Mouse (Mus musculus) midbrain, embryonic 10.5 days (tissue): ENCODE results near the gene Nrp1. TPM values are rescaled to one million over a fixed set of nuclear protein-coding genes. Genes with fewer than 3 reads are reported as not detected.

Source experiments
- DNase-seq: peaks from one replicate; pipeline ENCODE4 v3.0.0-alpha.2; 2017; ENCODE audit warnings: low spot score
- H3K27ac ChIP-seq: fragments of 300-500 bp; sonication (generic); replicated peaks from 2 replicates; pipeline ENCODE4 v1.5.1; 2016; ENCODE audit warnings: mild to moderate bottlenecking
- H3K27me3 ChIP-seq: fragments of 300-500 bp; sonication (generic); 2 replicates; pipeline ENCODE4 v1.6.1; 2016; ENCODE audit warnings: low read depth, mild to moderate bottlenecking; ENCODE audit not compliant: poor library complexity, severe bottlenecking
- H3K36me3 ChIP-seq: fragments of 300-500 bp; sonication (generic); 2 replicates; pipeline ENCODE4 v1.6.1; 2016; ENCODE audit warnings: mild to moderate bottlenecking, moderate library complexity
- H3K4me1 ChIP-seq: fragments of 300-500 bp; sonication (generic); 2 replicates; pipeline ENCODE4 v1.6.1; 2016
- H3K4me3 ChIP-seq: fragments of 300-500 bp; sonication (generic); 2 replicates; pipeline ENCODE4 v1.5.1; 2016; ENCODE audit warnings: mild to moderate bottlenecking, moderate library complexity
- H3K9me3 ChIP-seq: fragments of 300-500 bp; sonication (generic); replicated peaks from 2 replicates; pipeline ENCODE4 v1.6.1; 2016; ENCODE audit warnings: mild to moderate bottlenecking
- WGBS: fragments of 180-500 bp; shearing (Covaris S2); methylation state at CpG from one replicate; pipeline ENCODE4 v1.1.7; 2016; 5-methylcytosine and 5-hydroxymethylcytosine counted together
- microRNA counts: library from miRNA; unstranded; fragments of <30 nt; microRNA quantifications from one replicate; lab custom pipeline; 2017
- microRNA-seq: library from miRNA; unstranded; fragments of <30 nt; microRNA quantifications from one replicate; pipeline ENCODE4, GENCODE M21; 2017
- polyA plus RNA-seq: library from polyadenylated mRNA; unstranded; fragments of >200 nt; fragmentation: Nextera tagmentation; extraction: Ambion mirVana; gene quantifications from 2 replicates; pipeline ENCODE4 v1.2.1, GENCODE M21; 2016

The Nrp1 gene
- polyA plus RNA-seq, 1 experiment from 2014 or later = 19.6 TPM

DNA sequence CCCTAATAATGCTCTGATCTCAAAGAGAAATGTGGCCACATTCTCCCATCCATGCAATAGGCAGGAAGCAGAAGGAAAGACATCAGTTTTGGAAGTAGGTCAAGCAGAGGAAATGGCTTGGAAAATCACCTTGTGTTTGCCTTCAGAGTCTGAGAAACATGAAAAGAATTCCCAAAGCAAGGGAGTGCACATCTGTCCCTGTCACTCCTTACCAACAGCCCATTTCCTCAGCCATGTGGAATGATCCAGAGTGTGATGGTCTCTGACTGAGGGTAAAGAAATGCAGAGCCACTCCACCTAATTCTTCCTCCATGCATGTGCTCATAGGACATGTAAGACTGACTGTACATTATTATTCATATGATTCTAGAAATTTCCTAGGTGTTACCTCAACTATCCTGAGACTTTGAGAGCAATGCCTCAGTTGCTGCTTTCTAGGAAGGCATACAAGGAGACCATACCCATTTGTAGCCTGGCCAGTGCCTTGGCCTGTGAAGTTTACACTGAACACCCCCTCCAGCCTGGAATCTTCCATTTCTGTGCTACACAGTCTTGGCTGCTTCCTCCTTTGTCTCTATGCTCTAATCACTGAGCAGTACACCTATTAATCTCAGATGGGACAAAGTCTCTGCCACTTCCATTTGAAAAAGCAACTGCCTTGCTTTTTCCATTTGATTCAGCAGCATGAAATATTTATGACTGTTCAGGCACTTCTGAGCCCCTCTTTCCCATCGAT, 183.1 kb downstream of the Nrp1 start:
- WGBS = 85% methylated on average over 1 of the region's 1 CpGs
- Histone ChIP-seq H3K27ac (no peak overlapping the region), H3K36me3 (no peaks in the 10 kb centered on the region), H3K4me1 (no peaks in the 10 kb centered on the region), H3K4me3 (no peak overlapping the region), H3K27me3 (no peaks in the 10 kb centered on the region), H3K9me3 (no peaks in the 10 kb centered on the region)
- DNase-seq = no peak

DNA sequence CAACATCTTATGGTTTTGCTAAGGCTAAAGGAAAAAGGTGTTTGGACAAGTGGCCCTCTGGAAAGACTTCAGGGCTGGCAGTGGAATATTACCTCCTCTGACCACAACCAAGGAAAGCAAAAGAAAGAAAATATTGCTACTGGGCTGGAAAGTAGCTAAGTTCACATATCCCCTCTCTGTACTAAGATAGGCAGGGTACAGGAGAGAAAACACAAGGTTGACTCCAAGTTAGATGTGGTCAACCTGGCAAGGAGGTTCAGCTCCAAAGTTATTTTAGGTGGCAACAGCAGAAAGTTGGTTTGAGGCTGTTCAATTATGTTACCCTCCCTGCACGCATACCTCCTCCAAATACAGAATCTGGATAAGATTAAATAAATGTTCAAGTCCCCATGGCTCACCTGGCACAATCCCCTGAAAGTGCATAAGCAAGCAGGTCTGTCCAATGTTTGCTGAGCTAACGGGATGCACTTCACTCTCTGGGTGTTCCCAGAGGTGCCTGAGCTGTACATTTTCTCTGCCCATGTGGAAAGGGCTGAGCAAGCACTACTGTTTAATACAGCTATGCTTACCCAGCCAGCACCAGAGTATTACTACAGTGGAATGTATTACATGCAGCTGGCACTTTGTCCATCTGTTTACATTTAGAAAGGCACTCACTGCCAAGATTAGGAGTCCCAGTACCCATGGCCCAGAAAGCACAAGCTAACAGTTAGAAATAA, 185.9 kb downstream of the Nrp1 start:
- Histone ChIP-seq H3K4me1 (no peaks in the 10 kb centered on the region), H3K9me3 (no peaks in the 10 kb centered on the region), H3K36me3 (no peaks in the 10 kb centered on the region), H3K27me3 (no peaks in the 10 kb centered on the region), H3K27ac (no peak overlapping the region), H3K4me3 (no peak overlapping the region)
- 85% methylated on average over 2 of the region's 2 CpGs for WGBS
- DNase-seq = no peak

DNA sequence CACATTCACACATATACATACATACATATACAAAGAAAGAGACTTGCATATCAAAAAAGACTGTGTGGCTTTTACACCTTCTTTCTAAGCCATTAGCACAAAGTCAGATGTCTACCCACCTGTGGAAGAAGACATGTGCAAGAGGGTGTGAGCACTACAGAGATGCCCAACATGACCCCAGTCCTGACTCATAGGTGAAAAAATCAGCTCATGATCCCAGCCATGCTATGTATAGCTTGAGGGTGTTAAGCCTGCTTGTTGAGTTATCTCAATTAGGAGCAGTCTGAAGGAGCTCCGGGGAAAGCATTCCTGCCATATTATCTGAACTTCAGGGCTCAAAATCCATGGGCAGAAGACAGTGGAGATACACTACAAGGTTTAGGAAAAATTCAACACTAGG, 187.9 kb downstream of the Nrp1 start:
- no peaks in the 10 kb centered on the region for H3K9me3 ChIP-seq
- H3K4me3 ChIP-seq = no peak overlapping the region
- WGBS = 80% methylated on average over 1 of the region's 1 CpGs
- DNase-seq = no peak
- H3K36me3 ChIP-seq = no peaks in the 10 kb centered on the region
- H3K27me3 ChIP-seq = no peaks in the 10 kb centered on the region
- H3K4me1 ChIP-seq = no peaks in the 10 kb centered on the region
- no peak overlapping the region for H3K27ac ChIP-seq

DNA sequence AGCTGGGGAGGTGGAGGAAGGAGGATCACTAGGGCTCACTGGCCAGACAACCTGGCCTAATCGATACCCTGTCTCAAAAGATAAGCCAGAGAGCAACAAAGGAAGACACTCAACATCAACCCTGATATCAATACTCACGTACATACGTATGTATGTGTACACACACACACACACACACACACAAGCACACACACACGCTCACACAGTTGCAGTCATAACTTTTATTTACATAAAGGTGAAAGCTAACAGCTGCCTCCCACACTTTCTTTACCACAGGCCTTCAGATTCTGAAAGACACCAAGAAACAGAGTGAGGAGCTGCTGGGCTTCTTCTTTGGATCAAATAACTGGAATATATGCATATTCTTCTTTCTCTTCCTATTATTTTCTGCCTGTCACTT, 189.0 kb downstream of the Nrp1 start:
- DNase-seq = no peak
- WGBS = 93% methylated on average over 4 of the region's 4 CpGs
- Histone ChIP-seq H3K4me1 (no peaks in the 10 kb centered on the region), H3K27me3 (no peaks in the 10 kb centered on the region), H3K4me3 (no peak overlapping the region), H3K36me3 (no peaks in the 10 kb centered on the region), H3K9me3 (no peaks in the 10 kb centered on the region), H3K27ac (no peak overlapping the region)

DNA sequence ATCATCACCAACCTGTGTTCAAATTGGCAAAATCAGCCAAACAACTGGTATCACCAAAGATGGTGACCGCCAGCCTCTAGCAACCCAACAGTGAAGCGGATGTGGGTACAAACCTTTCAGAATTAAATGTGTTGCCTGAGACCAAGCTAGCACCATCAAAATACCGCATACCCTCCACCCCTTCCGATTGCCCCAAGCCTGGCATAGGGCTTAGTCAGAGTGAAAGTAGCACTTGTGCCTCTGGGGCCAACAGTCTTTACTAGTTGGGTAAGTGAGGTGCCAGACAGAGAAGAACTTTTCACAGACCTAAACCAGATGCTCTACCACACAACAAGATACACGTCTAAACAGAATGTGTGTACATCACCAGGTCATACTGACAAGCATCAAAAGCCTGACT, 191.3 kb downstream of the Nrp1 start:
- no peak overlapping the region for H3K27ac ChIP-seq
- WGBS = 93% methylated on average over 5 of the region's 5 CpGs
- no peaks in the 10 kb centered on the region for H3K9me3 ChIP-seq
- no peak for DNase-seq
- no peak overlapping the region for H3K4me3 ChIP-seq
- H3K27me3 ChIP-seq = no peaks in the 10 kb centered on the region
- no peaks in the 10 kb centered on the region for H3K36me3 ChIP-seq
- H3K4me1 ChIP-seq = no peaks in the 10 kb centered on the region

DNA sequence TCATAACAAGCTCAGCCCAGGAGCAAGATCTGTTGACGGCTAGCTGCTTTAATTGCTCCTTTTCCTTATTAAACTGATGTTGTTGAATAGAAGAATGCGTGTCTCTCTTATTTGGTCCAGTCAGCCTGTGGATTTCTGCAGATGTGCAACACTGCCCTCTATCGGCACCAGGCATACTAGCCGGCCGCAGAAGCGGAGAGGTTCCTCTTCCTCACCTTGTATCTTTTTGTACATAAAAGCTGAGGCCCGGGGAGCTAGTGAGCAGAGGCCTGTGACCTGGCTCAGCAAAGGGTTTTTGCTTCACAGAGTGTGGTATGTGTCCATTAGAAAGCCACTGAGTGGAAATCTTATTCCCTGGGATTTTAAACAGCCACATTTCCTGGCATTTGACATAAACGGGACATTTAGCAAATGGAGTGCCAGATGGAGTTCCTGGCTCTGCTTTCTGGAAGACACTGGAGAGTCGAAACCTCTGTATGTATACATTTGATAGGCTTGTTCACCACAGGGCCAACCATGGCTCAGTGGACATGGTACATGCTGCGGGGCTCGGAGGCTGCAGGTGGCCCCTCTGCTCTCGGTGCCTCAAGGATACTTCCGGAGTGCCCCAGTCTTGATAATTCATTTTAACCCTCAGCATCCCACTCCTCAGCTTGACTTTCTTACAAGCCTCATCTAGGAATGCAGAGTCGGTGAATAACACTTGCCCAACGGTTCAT, 193.2 kb downstream of the Nrp1 start:
- H3K27me3 ChIP-seq = no peaks in the 10 kb centered on the region
- peak; percentile 66 for DNase-seq
- H3K4me1 ChIP-seq = no peaks in the 10 kb centered on the region
- no peak overlapping the region for H3K27ac ChIP-seq
- H3K4me3 ChIP-seq = no peak overlapping the region
- H3K36me3 ChIP-seq = no peaks in the 10 kb centered on the region
- WGBS = 58% methylated on average over 15 of the region's 15 CpGs
- H3K9me3 ChIP-seq = no peaks in the 10 kb centered on the region

MicroRNAs encoded within 50 kb of the gene (microRNA counts, 519-probe panel; counts per million panel counts)
- not detected for microRNA mmu-miR-1903 (lab: Ali Mortazavi, UCI)

Small RNA genes lying within 50 kb of the gene (microRNA-seq; reads per million reads assigned to microRNA genes)
- not detected for gene Mir1903
